Mouse (Mus musculus): ENCODE data around the gene Glb1l2. TPM values are rescaled to one million over a fixed set of nuclear protein-coding genes. Genes with fewer than 3 reads are reported as not detected.

The Glb1l2 gene
- 1 to 10 TPM; 5.9 to 6.8 TPM for total RNA-seq (2021)
- long read RNA-seq, experiment 1, partial matches to known transcripts, result 0 of 4 reads
- long read RNA-seq, experiment 1, other reads (novel, unspliced or antisense), result 1 of 4 reads
- long read RNA-seq, experiment 2, transcript Glb1l2-202 (19 exons, 3,688 nt), result major isoform, 7 of 11 reads
- long read RNA-seq, experiment 2, partial matches to known transcripts, result 0 of 11 reads
- long read RNA-seq, experiment 2, other reads (novel, unspliced or antisense), result 3 of 11 reads

DNA sequence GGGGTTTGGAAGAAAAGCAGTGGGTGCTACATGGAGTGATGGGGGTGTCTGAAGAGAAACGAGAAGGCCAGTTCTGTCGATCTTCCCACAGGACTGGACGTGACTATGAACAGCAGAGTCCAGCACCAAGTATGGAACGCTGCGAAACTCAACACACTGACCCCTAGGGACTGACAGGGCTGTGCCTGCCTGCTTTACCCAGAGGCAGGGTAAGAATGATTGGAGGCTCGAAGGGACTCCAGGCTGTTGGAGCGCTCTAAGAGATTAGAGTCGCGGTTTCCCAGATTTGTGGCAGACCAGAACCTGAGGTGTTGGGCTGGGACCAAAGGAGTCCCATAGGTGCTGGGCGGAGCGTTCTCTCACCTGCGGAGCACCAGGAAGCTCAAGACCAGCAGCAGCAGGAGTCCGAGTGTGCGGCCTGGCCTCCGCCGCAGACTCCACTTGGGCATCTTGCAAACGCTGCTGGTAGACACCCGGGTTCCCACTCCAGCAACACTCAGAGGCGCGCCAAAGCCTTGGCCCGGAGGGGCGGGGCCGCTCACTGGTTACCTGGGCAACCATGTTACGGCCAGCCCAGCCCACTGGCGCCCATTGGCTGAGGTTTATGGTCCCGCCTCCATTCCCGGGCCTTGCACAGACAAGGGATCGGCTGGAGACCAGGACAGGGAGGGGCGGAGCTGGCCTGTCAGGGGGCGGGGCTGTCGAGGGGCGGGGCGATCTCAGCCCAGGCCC is at the start of gene Glb1l2:
TSS of gene Glb1l2 (minus strand) at position 534 of the 732 bp plus-strand sequence.
- intact Hi-C loops (cut with DNase I), result no loop called here
- peak; percentile 7; the same call in 1 of the 2 replicates for TF ChIP-seq CTCF (IDR thresholded peaks at IDR 0.05)
- H3K27ac ChIP-seq, result peak within 1 kb of the TSS; percentile 83
- peak; percentile 94 for DNase-seq
- peak within 1 kb of the TSS; percentile 72 for H3K4me3 ChIP-seq

GRCm38 (mm10) chr9:26831089-26831488 is 24.8 kb upstream of the Glb1l2 start:
- H3K27ac ChIP-seq, result no peak overlapping the region
- TF ChIP-seq CTCF (IDR thresholded peaks at IDR 0.05), result no peak
- intact Hi-C loops (cut with DNase I), result no loop called here
- DNase-seq, result no peak
- no peak overlapping the region for H3K4me3 ChIP-seq

DNA sequence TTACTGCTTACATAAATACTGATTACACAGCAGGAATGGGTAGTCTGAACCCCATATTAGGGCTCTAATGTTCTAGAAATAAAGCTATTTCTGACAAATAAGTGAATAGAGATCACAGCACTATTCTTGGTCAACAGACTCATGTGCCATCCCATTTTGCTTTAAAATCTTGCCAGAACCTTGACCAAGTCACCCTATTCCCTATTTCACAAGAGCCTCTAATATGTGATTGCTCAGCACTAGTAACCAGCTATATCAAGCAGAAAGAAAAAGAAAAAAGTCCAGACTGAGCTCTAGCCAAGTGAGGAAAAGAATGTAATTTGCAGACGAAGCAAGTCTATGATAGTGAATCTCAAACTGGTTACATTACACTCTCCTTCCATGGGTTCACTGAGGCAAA is 13.7 kb upstream of the Glb1l2 start:
- intact Hi-C loops (cut with DNase I), result no loop called here

DNA sequence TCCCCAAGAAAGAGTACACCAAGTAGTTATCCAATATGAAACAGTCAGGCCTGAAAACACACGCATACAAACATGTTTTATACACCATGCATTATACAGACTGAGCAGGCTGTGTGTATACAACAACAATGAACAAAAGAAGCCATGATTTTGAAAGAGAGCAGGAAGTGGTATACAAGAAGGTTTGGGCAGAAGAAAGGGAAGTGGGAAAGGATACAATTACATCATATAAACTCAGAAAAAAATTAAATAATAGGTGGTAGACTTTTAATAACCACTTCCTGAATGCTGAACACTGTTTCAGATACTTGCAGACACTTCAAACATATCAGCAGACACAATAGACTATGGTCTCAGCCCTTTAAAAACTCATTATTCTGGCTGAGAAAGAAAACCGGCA is 2.5 kb upstream of the Glb1l2 start:
- no peak for TF ChIP-seq CTCF (IDR thresholded peaks at IDR 0.05)
- intact Hi-C loops (cut with DNase I), result no loop called here
- Histone ChIP-seq H3K4me3 (no peak overlapping the region), H3K27ac (no peak overlapping the region)
- DNase-seq, result no peak

More for the DNA sequence above, 13.7 kb upstream of the Glb1l2 start:
- no peak overlapping the region for H3K27ac ChIP-seq
- DNase-seq, result no peak
- TF ChIP-seq CTCF (IDR thresholded peaks at IDR 0.05), result no peak
- H3K4me3 ChIP-seq, result no peak overlapping the region

DNA sequence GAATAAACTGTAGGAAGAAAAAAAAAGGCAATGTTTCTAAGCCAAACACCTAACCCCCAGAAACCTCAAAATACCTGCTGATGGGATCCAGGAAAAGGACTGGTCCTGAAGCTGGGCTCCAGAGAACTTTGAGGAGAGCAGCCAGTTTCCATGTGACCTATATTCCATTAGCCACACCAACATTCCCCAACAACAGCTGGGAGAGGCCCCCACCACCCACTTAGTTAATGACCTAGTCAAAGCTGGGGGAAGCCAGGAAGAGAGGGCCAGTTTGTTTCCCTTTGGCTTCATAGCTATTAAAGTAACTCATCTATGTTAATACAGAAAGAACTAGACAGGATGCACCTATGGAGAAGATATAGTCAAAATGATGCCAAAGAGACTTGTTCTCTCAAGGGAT is 1.9 kb downstream of the Glb1l2 start:
- intact Hi-C loops (cut with DNase I), result no loop called here
- no peak for TF ChIP-seq CTCF (IDR thresholded peaks at IDR 0.05)
- no peak overlapping the region for H3K4me3 ChIP-seq
- no peak for DNase-seq
- peak overlapping the region; percentile 35; the same call in 1 of the 2 replicates for H3K27ac ChIP-seq

- intact Hi-C loops (cut with DNase I), result no loop called here
- DNase-seq, result no peak
- TF ChIP-seq CTCF (IDR thresholded peaks at IDR 0.05), result no peak
- Histone ChIP-seq H3K4me3 (no peak overlapping the region), H3K27ac (no peak overlapping the region)
Measured at GRCm38 (mm10) chr9:26800357-26800756, 5.9 kb downstream of the Glb1l2 start.

GRCm38 (mm10) chr9:26798731-26799130 is 7.5 kb downstream of the Glb1l2 start:
- Histone ChIP-seq H3K4me3 (no peak overlapping the region), H3K27ac (no peak overlapping the region)
- DNase-seq, result no peak
- no peak for TF ChIP-seq CTCF (IDR thresholded peaks at IDR 0.05)
- intact Hi-C loops (cut with DNase I), result no loop called here

- Histone ChIP-seq H3K27ac (no peak overlapping the region), H3K4me3 (no peak overlapping the region)
- DNase-seq, result no peak
- intact Hi-C loops (cut with DNase I), result no loop called here
- no peak for TF ChIP-seq CTCF (IDR thresholded peaks at IDR 0.05)
Measured at GRCm38 (mm10) chr9:26798205-26798604, 8.1 kb downstream of the Glb1l2 start.

DNA sequence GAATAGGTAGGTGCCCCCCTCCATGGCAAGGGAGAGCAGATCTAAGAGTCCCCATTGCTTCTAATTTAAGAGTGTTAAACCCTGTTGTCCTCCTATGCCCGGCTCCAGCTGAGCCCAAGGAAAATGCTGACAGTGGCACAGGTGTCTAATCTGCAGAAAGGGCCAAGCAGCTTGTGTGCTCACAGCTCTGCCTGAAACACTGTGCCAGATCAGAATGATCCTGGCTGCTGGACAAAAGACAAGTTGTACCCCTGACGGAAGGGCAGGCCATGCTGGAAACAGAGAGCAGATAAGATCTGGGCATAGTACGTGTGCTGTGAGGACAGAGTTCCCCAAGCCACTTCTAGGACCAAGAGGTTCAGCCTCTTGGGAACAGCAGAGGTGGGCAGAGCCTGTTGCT is 13.4 kb downstream of the Glb1l2 start:
- no peak for TF ChIP-seq CTCF (IDR thresholded peaks at IDR 0.05)
- intact Hi-C loops (cut with DNase I), result no loop called here
- peak; percentile 72 for DNase-seq
- no peak overlapping the region for H3K4me3 ChIP-seq
- H3K27ac ChIP-seq, result peak overlapping the region; percentile 70

DNA sequence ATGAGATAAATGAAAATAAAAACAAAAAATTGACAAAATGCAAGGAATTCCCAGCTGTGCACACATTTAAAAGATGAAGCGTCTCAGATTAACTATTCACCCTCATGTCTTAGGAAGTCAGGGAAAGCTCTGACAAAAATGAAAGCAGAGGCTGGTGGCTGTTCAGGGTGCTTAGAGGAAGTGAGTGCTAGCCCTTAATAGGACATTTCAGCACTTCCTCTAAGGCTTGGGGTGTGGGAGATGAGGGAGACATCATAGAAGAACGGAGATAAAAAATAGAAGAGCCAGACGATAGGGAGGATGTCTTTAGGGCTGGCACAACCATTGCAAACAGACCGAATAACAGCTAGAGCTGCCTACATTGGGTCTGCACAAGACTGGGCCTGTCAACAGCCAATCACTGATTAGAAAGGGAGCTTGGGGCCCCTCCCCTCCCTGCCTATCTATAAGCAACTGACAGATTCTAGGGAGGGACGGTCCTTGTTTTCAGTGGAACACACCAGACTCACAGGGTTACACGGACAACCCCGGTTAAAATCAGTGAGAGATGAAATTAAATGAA is 22.8 kb downstream of the Glb1l2 start:
- H3K4me3 ChIP-seq, result no peak overlapping the region
- no peak overlapping the region for H3K27ac ChIP-seq
- intact Hi-C loops (cut with DNase I), result no loop called here
- DNase-seq, result no peak
- TF ChIP-seq CTCF (IDR thresholded peaks at IDR 0.05), result no peak

GRCm38 (mm10) chr9:26778421-26778820 is 27.8 kb downstream of the Glb1l2 start:
- intact Hi-C loops (cut with DNase I), result loop anchor here (5.0 kb wide), 1 partner anchor 151 kb away; no protein-coding TSS in a partner anchor
- no peak for TF ChIP-seq CTCF (IDR thresholded peaks at IDR 0.05)
- peak; percentile 72 for DNase-seq
- Histone ChIP-seq H3K4me3 (no peak overlapping the region), H3K27ac (peak overlapping the region; percentile 80)

- DNase-seq, result no peak
- H3K27ac ChIP-seq, result no peak overlapping the region
- intact Hi-C loops (cut with DNase I), result loop anchor here (2.0 to 5.0 kb wide), 2 partner anchors 149 to 1122 kb away; no protein-coding TSS in a partner anchor
- peak; percentile 76 for TF ChIP-seq CTCF (IDR thresholded peaks at IDR 0.05)
- no peak overlapping the region for H3K4me3 ChIP-seq
Measured at GRCm38 (mm10) chr9:26776122-26776902, 30.0 kb downstream of the Glb1l2 start.

Data from gastrocnemius, adult 2 months (tissue).